Mouse (Mus musculus) effector memory CD4-positive, alpha-beta T cell, adult 7 months (primary cell): ENCODE results near the gene Gm10666. TPM values are rescaled to one million over a fixed set of nuclear protein-coding genes. Genes with fewer than 3 reads are reported as not detected.

ENCODE experiments used
- polyA plus RNA-seq: library from polyadenylated mRNA; unstranded; fragments of 100-300 nt; shearing (Covaris generic); gene quantifications from one replicate; pipeline ENCODE4 v1.2.1, GENCODE M21; 2017

Gene Gm10666
- polyA plus RNA-seq = not detected

DNA sequence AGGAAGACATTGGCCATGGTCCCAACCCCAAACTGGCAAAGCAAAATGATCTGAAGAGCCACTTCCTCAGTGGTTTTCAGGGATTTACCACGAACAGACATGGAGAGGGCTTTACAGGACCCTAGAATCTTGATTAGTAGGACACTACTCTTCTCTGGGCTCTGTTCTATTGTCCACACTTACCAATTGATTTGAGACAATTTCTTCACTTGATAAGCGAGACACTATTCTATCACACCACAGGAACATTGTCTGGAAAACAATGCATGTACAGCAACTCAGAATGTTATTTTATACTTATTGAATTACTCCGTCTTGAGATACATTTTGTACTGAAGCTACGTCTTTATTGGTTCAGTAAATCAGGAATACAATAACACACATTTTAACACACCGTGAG lies at the start of gene Gm10666:
TSS of gene Gm10666 (minus strand) at position 101 of the 400 bp plus-strand sequence.

GRCm38 (mm10) chr7:22163935-22164334 lies 29.4 kb upstream of the Gm10666 start, which contains the start of gene Vmn1r142:
TSS of gene Vmn1r142 (minus strand) at chr7:22164035.

DNA sequence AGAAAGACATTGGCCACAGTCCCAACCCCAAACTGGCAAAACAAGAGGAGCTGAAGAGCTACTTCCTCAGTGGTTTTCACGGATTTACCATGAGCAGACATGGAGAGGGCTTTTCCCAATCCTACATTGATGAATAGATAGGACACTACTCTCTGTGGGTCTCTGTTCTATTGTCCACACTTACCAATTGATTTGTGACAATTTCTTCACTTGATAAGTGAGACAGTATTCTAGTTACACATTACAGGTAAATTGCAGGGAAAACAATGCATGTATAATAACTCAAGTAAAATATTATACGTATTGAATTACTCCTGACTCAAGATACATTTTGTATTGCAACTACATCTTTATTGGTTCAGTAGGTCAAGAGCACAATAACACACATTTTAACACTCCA lies 16.4 kb downstream of the Gm10666 start, which contains the start of gene Gm16451:
TSS of gene Gm16451 (minus strand) at position 101 of the 400 bp plus-strand sequence.

Other genes with a start within 250 kb of the Gm10666 start
- gene Gm5891, start 213.4 kb downstream of the Gm10666 start, polyA plus RNA-seq = 0.69 TPM
- not detected for gene Vmn1r137, start 140.2 kb downstream of the Gm10666 start, polyA plus RNA-seq
- not detected for gene Vmn1r138, start 105.8 kb downstream of the Gm10666 start, polyA plus RNA-seq
- not detected for gene Gm6176, start 78.4 kb downstream of the Gm10666 start, polyA plus RNA-seq
- gene Vmn1r139, start 65.7 kb downstream of the Gm10666 start, polyA plus RNA-seq = not detected
- not detected for gene Gm16451, start 16.5 kb downstream of the Gm10666 start, polyA plus RNA-seq
- not detected for gene Vmn1r142, start 29.3 kb upstream of the Gm10666 start, polyA plus RNA-seq
- 0.55 TPM for gene Vmn1r143, start 54.6 kb upstream of the Gm10666 start, polyA plus RNA-seq
- gene Gm8653, start 66.5 kb upstream of the Gm10666 start, polyA plus RNA-seq = not detected
- not detected for gene Gm8453, start 94.7 kb upstream of the Gm10666 start, polyA plus RNA-seq
- not detected for gene Gm4187, start 195.0 kb upstream of the Gm10666 start, polyA plus RNA-seq
- gene Gm8660, start 236.3 kb upstream of the Gm10666 start, polyA plus RNA-seq = not detected